Mouse (Mus musculus) liver, embryonic 14.5 days (tissue): Measurements from ENCODE around the gene Mogat2. TPM values are rescaled to one million over a fixed set of nuclear protein-coding genes. Genes with fewer than 3 reads are reported as not detected.

Experiments used
- ATAC-seq: fragments of 200-750 bp; cut with Nextera tagmentation; 2 replicates; pipeline ENCODE4 v1.8.0; 2017; ENCODE audit warnings: moderate number of reproducible peaks, mild to moderate bottlenecking, moderate library complexity; ENCODE audit not compliant: insufficient read depth
- DNase-seq, 3 experiments: peaks; one replicate each; pipeline ENCODE4 v3.0.0-alpha.2; 2012 to 2013; ENCODE audit warnings: low read depth in 3 of 3, low spot score in 3 of 3
- H3K27ac ChIP-seq: fragments of 300-500 bp; sonication (generic); 2 replicates; pipeline ENCODE4 v1.5.1; 2014; ENCODE audit warnings: moderate library complexity, mild to moderate bottlenecking, control low read depth, inconsistent platforms
- H3K27me3 ChIP-seq: fragments of 300-500 bp; sonication (generic); 2 replicates; pipeline ENCODE4 v1.6.1; 2014; ENCODE audit warnings: mild to moderate bottlenecking, low read length, moderate library complexity; ENCODE audit not compliant: control insufficient read depth, insufficient read depth
- H3K36me3 ChIP-seq: fragments of 300-500 bp; sonication (generic); replicated peaks from 2 replicates; pipeline ENCODE4 v1.6.1; 2014; ENCODE audit warnings: low read depth; ENCODE audit not compliant: control insufficient read depth, insufficient read depth
- H3K4me1 ChIP-seq, 2 experiments: fragments of 200-500 bp in 1 of 2; fragments of 300-500 bp in 1 of 2; sonication (generic) in 1 of 2; replicated peaks; 2 replicates each; pipeline ENCODE4 v1.6.1; 2012 to 2014; ENCODE audit warnings: antibody characterized with exemption in 1 of 2, inconsistent platforms in 1 of 2, low read length in 1 of 2; ENCODE audit not compliant: control insufficient read depth in 2 of 2, insufficient read depth in 2 of 2
- H3K4me2 ChIP-seq: fragments of 300-500 bp; sonication (generic); 2 replicates; pipeline ENCODE4 v1.6.1; 2014; ENCODE audit warnings: low read depth, mild to moderate bottlenecking, control low read depth, moderate library complexity
- H3K4me3 ChIP-seq, 2 experiments: fragments of 200-500 bp in 1 of 2; fragments of 300-500 bp in 1 of 2; sonication (generic) in 1 of 2; 2 replicates each; pipeline ENCODE4 v1.5.1; 2012 to 2014; ENCODE audit warnings: low read depth in 2 of 2, low read length in 2 of 2, mild to moderate bottlenecking in 2 of 2, control low read depth in 1 of 2, inconsistent platforms in 1 of 2, moderate library complexity in 1 of 2; ENCODE audit not compliant: insufficient read depth in 1 of 2
- H3K9ac ChIP-seq: fragments of 300-500 bp; sonication (generic); replicated peaks from 2 replicates; pipeline ENCODE4 v1.6.1; 2014; ENCODE audit warnings: mild to moderate bottlenecking, control low read depth, moderate library complexity
- H3K9me3 ChIP-seq: fragments of 300-500 bp; sonication (generic); 2 replicates; pipeline ENCODE4 v1.6.1; 2016; ENCODE audit warnings: low read length, mixed read lengths; ENCODE audit not compliant: control insufficient read depth
- CTCF ChIP-seq: IDR thresholded peaks from 2 replicates; pipeline ENCODE4 v1.5.1; 2016; ENCODE audit warnings: antibody characterized with exemption, low read depth, control low read depth
- EP300 ChIP-seq: IDR thresholded peaks from 2 replicates; pipeline ENCODE4 v1.6.1; 2016; ENCODE audit warnings: antibody characterized with exemption, low read depth
- WGBS: fragments of 180-500 bp; shearing (Covaris S2); extraction: QIAGEN DNeasy Blood & Tissue Kit; methylation state at CpG from one replicate; pipeline ENCODE4 v1.1.7; 2014; ENCODE audit not compliant: insufficient replicate concordance; 5-methylcytosine and 5-hydroxymethylcytosine counted together
- polyA plus RNA-seq, 2 experiments: library from polyadenylated mRNA; depleted of rRNA in 1 of 2; stranded (reverse) in 1 of 2; unstranded in 1 of 2; fragments of >200 nt; fragmentation: Nextera tagmentation in 1 of 2; extraction: Ambion mirVana in 1 of 2; gene quantifications; 2 replicates each; pipeline versions ENCODE4 v1.2.1 to v1.2.3; 2012 to 2014

Mogat2 gene
- polyA plus RNA-seq, 2 experiments = 13.5 to 30.3 TPM

DNA sequence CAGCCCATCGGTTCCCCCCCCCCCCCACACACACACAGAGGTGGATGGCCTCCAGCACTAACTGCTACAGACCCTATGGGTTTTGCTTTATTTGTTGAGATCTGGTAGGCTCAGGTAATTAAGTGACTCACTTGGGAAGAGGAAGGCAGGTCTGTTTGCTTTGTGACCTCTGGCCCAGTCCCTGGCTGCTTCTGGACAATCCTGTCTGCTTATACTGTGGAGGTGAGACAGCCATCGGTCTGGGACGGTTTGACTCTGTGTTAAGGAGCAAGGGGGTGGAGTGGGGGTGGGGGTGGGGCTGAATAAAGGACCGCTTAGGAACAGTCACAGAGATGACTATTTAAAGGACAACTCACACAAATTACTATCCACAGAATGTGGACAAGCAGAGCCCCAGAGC, 38.1 kb downstream of the Mogat2 start:
- Histone ChIP-seq H3K36me3 (no peaks in the 10 kb centered on the region), H3K4me2 (no peak overlapping the region), H3K9ac (no peak overlapping the region), H3K27ac (no peak overlapping the region), H3K9me3 (no peaks in the 10 kb centered on the region), H3K4me1 (0 out of 4 replicates have a peak, but pooled peaks cover 0 to 4% of the 10 kb centered on the region in 2 experiments), H3K27me3 (no peaks in the 10 kb centered on the region), H3K4me3 (no peak overlapping the region)
- 39% methylated on average over 4 of the region's 4 CpGs for WGBS
- ATAC-seq (no peak), DNase-seq (no peak)
- no peak for TF ChIP-seq CTCF
- TF ChIP-seq EP300 = no peak

DNA sequence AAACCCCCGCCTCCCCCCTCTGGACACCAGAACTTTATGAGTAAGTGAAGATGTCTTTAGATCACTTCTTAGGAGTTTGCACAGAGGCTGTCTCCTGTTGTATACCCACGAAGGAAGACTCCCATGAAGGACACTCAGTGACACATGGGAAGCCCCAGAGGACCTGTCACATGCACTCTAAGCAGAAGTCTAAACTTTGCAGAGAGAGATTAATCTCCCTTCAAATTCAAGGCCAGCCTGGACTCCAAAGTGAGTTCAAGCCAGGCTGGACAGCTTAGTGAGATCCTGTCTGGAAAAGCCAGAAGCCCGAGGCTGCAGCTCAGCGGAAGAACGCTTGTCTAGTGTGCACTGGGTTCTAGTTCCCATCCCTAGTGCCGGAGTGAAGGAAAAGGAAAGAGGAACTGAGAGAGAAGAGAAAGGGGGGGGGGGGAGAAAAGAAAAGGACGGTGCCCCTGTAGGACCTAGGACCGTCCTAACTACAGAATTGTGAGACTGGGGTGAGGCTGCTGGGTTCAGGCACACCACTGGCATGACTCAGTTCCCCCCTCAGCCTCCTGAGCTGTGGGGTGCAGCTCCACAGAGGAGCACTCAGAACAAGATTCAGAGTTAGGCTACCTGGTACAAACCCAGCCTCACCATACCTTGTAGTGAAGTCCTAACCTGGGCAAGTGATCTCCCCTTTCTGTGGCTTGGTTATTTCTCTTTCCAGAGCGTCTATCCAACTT, 38.8 kb downstream of the Mogat2 start:
- ATAC-seq = no peak

DNA sequence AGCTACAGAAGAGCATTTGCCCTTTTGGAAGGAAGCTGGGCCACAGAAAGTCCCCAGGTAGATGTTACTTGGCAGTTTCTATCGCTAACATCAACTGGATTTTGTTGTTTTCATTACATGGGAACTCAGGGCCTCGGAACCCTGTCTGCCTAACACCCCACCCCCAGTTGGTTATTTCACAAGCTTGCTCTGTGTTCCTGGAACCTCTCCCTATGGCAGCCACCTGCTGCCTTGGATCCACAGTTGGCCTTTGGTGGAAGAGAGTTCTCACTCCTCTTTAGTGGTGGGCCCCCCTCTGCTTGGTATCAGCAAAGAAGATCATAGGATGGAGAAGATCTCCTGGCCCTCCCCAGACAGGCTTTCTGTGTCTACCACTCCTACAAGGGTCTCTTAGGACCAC, 39.6 kb downstream of the Mogat2 start:
- no peak for ATAC-seq
- Histone ChIP-seq H3K9me3 (no peaks in the 10 kb centered on the region), H3K27me3 (no peaks in the 10 kb centered on the region), H3K4me3 (no peak overlapping the region), H3K27ac (no peak overlapping the region), H3K36me3 (no peaks in the 10 kb centered on the region), H3K9ac (no peak overlapping the region), H3K4me2 (no peak overlapping the region), H3K4me1 (0 out of 4 replicates have a peak, but pooled peaks cover 0 to 2% of the 10 kb centered on the region in 2 experiments)
- 68% methylated on average over 2 of the region's 2 CpGs for WGBS
- TF ChIP-seq EP300 (no peak), CTCF (no peak)
- no peak for DNase-seq

More for the DNA sequence above, 38.8 kb downstream of the Mogat2 start:
- no peak overlapping the region for H3K4me2 ChIP-seq
- H3K36me3 ChIP-seq = no peaks in the 10 kb centered on the region
- H3K9ac ChIP-seq = no peak overlapping the region
- H3K4me3 ChIP-seq = no peak overlapping the region
- 44% methylated on average over 9 of the region's 9 CpGs for WGBS
- 0 out of 4 replicates have a peak, but pooled peaks cover 0 to 2% of the 10 kb centered on the region in 2 experiments for H3K4me1 ChIP-seq
- H3K27me3 ChIP-seq = no peaks in the 10 kb centered on the region
- no peak for DNase-seq
- H3K9me3 ChIP-seq = no peaks in the 10 kb centered on the region
- no peak overlapping the region for H3K27ac ChIP-seq
- TF ChIP-seq EP300 = no peak
- TF ChIP-seq CTCF = no peak

DNA sequence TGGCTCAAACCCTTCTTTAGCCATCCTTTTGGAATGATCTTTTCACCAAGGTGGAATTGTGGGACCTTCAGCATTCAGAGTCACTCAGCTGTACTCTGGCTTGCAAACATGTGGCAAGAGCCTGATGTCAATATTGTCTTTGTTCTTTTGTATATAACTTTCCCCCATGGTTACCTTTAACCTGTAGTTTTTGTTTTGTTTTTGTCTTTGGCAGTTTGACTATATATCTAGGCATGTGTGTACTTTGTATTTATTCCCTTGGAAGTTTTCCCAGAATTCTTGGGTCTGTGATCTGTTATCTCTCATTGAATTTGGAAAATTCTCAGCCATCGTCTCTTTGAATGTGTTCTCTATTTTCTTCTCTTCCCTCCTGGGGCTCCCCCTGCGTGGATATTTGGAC, 43.9 kb downstream of the Mogat2 start:
- H3K27me3 ChIP-seq = no peaks in the 10 kb centered on the region
- H3K4me1 ChIP-seq = peaks cover 0 to 9% of the 10 kb centered on the region in 2 experiments; a peak in 3 of 4 replicates
- H3K4me3 ChIP-seq = no peak overlapping the region
- no peaks in the 10 kb centered on the region for H3K36me3 ChIP-seq
- WGBS = 40% methylated on average over 2 of the region's 2 CpGs
- no peaks in the 10 kb centered on the region for H3K9me3 ChIP-seq
- no peak overlapping the region for H3K27ac ChIP-seq
- no peak overlapping the region for H3K4me2 ChIP-seq
- DNase-seq (no peak), ATAC-seq (no peak)
- no peak overlapping the region for H3K9ac ChIP-seq
- TF ChIP-seq EP300 (no peak), CTCF (no peak)

DNA sequence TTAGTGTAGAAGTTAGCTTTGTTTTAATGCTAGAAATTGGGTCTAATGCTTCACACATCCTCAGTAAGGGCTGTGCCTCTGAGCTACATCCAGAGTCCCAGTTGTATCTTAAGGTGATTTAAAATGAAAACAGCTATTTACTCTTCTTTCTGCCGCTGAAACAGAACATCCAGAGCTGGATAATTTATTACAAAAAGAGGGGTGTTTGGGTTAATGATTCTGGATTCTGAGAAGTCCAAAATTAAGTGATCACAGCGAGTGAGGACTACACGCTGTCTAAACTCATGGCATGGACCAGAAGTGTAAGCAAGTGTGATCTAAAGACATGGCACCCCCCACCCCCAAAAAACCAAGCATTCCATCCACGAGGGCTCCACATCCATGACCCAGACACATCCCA, 44.5 kb downstream of the Mogat2 start:
- no peak for ATAC-seq
- H3K9ac ChIP-seq = no peak overlapping the region
- 61% methylated on average over 4 of the region's 4 CpGs for WGBS
- TF ChIP-seq EP300 (no peak), CTCF (no peak)
- H3K4me2 ChIP-seq = no peak overlapping the region
- H3K27ac ChIP-seq = no peak overlapping the region
- DNase-seq = no peak
- no peak overlapping the region for H3K4me3 ChIP-seq
- no peaks in the 10 kb centered on the region for H3K9me3 ChIP-seq
- H3K27me3 ChIP-seq = no peaks in the 10 kb centered on the region
- H3K36me3 ChIP-seq = no peaks in the 10 kb centered on the region
- peaks cover 0 to 14% of the 10 kb centered on the region in 2 experiments; a peak in 3 of 4 replicates for H3K4me1 ChIP-seq
